Mouse (Mus musculus): Measurements from ENCODE around the gene Abl2.

The Abl2 gene

GRCm38 (mm10) chr1:156585512-156585911, 26.9 kb downstream of the Abl2 start:
- DNase-seq: no peak

- no peak for DNase-seq
Measured at GRCm38 (mm10) chr1:156589811-156590305, 31.3 kb downstream of the Abl2 start.

GRCm38 (mm10) chr1:156590357-156590756, 31.8 kb downstream of the Abl2 start:
- DNase-seq: no peak

GRCm38 (mm10) chr1:156593267-156593666, 34.7 kb downstream of the Abl2 start:
- DNase-seq: no peak

- DNase-seq: no peak
Measured at GRCm38 (mm10) chr1:156597089-156597488, 38.5 kb downstream of the Abl2 start.

- no peak for DNase-seq
Measured at GRCm38 (mm10) chr1:156602545-156602944, 44.0 kb downstream of the Abl2 start.

GRCm38 (mm10) chr1:156605094-156605866, 46.7 kb downstream of the Abl2 start:
- DNase-seq: peak; percentile 29 to 35

GRCm38 (mm10) chr1:156605940-156606339, 47.4 kb downstream of the Abl2 start:
- DNase-seq: no peak

- no peak for DNase-seq
Measured at GRCm38 (mm10) chr1:156608496-156608895, 49.9 kb downstream of the Abl2 start.

GRCm38 (mm10) chr1:156610257-156610656, 51.7 kb downstream of the Abl2 start:
- no peak for DNase-seq

- peak; percentile 54 to 71 for DNase-seq
Measured at GRCm38 (mm10) chr1:156613855-156614530, 55.4 kb downstream of the Abl2 start.

GRCm38 (mm10) chr1:156614710-156615109, 56.1 kb downstream of the Abl2 start:
- DNase-seq: no peak

GRCm38 (mm10) chr1:156615381-156616133, 57.0 kb downstream of the Abl2 start:
- peak; percentile 85 to 90 for DNase-seq

- no peak for DNase-seq
Measured at GRCm38 (mm10) chr1:156616989-156617598, 58.5 kb downstream of the Abl2 start.

- no peak for DNase-seq
Measured at GRCm38 (mm10) chr1:156617811-156618210, 59.2 kb downstream of the Abl2 start.

- DNase-seq: no peak
Measured at GRCm38 (mm10) chr1:156620292-156620909, 61.8 kb downstream of the Abl2 start.

- DNase-seq: no peak
Measured at GRCm38 (mm10) chr1:156620951-156621350, 62.4 kb downstream of the Abl2 start.

GRCm38 (mm10) chr1:156624231-156624630, 65.6 kb downstream of the Abl2 start:
- DNase-seq: no peak

- no peak for DNase-seq
Measured at GRCm38 (mm10) chr1:156626729-156627128, 68.1 kb downstream of the Abl2 start.

GRCm38 (mm10) chr1:156629984-156630383, 71.4 kb downstream of the Abl2 start:
- DNase-seq: no peak

GRCm38 (mm10) chr1:156630965-156631364, 72.4 kb downstream of the Abl2 start:
- DNase-seq: peak in 1 of 2 experiments; percentile 29

- peak; percentile 21 to 30 for DNase-seq
Measured at GRCm38 (mm10) chr1:156633095-156633494, 74.5 kb downstream of the Abl2 start.
